Mouse (Mus musculus) intestine, postnatal 0 days (tissue): ENCODE measurements around the gene Trim72. TPM values are rescaled to one million over a fixed set of nuclear protein-coding genes. Genes with fewer than 3 reads are reported as not detected.

Source experiments
- ATAC-seq: fragments of 200-750 bp; cut with Nextera tagmentation; 2 replicates; pipeline ENCODE4 v1.8.0; 2017; ENCODE audit warnings: mild to moderate bottlenecking, moderate TSS enrichment, moderate library complexity
- H3K27ac ChIP-seq: fragments of 300-500 bp; sonication (generic); 2 replicates; pipeline ENCODE4 v1.5.1; 2014; ENCODE audit warnings: mild to moderate bottlenecking, low read depth, low read length, moderate library complexity
- H3K27me3 ChIP-seq: fragments of 300-500 bp; sonication (generic); replicated peaks from 2 replicates; pipeline ENCODE4 v1.6.1; 2014; ENCODE audit warnings: low read length, mixed read lengths; ENCODE audit not compliant: control insufficient read depth, insufficient read depth
- H3K36me3 ChIP-seq: fragments of 300-500 bp; sonication (generic); 2 replicates; pipeline ENCODE4 v1.6.1; 2014; ENCODE audit warnings: mild to moderate bottlenecking, moderate library complexity; ENCODE audit not compliant: control insufficient read depth, insufficient read depth
- H3K4me1 ChIP-seq: fragments of 300-500 bp; sonication (generic); replicated peaks from 2 replicates; pipeline ENCODE4 v1.6.1; 2014; ENCODE audit warnings: antibody characterized with exemption, low read length, mixed read lengths; ENCODE audit not compliant: control insufficient read depth, insufficient read depth
- H3K4me2 ChIP-seq: fragments of 300-500 bp; sonication (generic); replicated peaks from 2 replicates; pipeline ENCODE4 v1.6.1; 2014; ENCODE audit warnings: low read depth, mild to moderate bottlenecking, moderate library complexity
- H3K4me3 ChIP-seq: fragments of 300-500 bp; sonication (generic); 2 replicates; pipeline ENCODE4 v1.5.1; 2014; ENCODE audit warnings: low read depth, low read length
- H3K9ac ChIP-seq: fragments of 300-500 bp; sonication (generic); 2 replicates; pipeline ENCODE4 v1.6.1; 2014; ENCODE audit warnings: mild to moderate bottlenecking, low read depth, low read length
- H3K9me3 ChIP-seq: fragments of 300-500 bp; sonication (generic); 2 replicates; pipeline ENCODE4 v1.6.1; 2016; ENCODE audit warnings: mixed run types; ENCODE audit not compliant: control insufficient read depth
- CTCF ChIP-seq: sonication (generic); IDR thresholded peaks from 2 replicates; pipeline ENCODE4 v1.5.1; 2016; ENCODE audit warnings: low read depth, mild to moderate bottlenecking, control low read depth, antibody characterized with exemption, moderate library complexity
- WGBS: fragments of 180-500 bp; shearing (Covaris S2); extraction: QIAGEN DNeasy Blood & Tissue Kit; methylation state at CpG from one replicate; pipeline ENCODE4 v1.1.7; 2014; 5-methylcytosine and 5-hydroxymethylcytosine counted together
- polyA plus RNA-seq: library from polyadenylated mRNA; unstranded; fragments of >200 nt; fragmentation: Nextera tagmentation; extraction: Ambion mirVana; gene quantifications from 2 replicates; pipeline ENCODE4 v1.2.1, GENCODE M21; 2015

The Trim72 gene
- polyA plus RNA-seq, 1 experiment from 2014 or later = 0.47 TPM

DNA sequence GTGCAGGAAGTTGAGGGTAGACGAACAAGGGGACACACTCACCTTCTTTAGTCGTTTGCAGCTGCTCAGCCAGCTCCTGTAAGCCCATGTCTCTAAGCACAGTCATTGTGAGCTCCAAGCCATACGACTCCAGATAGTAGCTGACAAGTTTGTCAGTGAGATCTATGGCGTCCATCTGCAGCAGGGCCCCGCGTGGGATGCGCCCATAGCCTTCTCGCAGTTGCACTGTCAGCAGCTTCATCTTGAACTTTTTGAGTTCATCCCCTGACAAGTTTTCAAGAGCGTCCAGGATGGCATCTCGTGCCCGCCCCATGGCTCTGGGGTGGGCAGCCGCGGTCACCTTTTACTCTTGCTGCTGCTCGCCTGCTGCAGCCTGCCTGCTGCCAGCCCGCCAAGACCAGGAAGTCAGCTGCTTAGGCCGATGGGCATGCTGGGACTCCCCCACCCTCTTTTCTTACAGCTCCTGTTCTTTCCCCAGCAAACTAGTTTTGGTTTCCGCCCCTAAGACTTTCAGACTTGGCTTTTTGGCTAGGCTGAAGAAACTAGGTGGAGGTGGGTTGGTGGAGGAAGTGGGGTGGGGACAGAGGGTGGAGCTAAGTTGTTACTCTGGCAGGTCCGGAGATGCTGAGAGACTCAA lies 10.3 kb upstream of the Trim72 start, which contains the start of gene Pycard:
TSS of gene Pycard (minus strand) at position 527 of the 637 bp plus-strand sequence.
- Histone ChIP-seq H3K9me3 (no peaks in the 10 kb centered on the region), H3K27ac (peak within 1 kb of the TSS; percentile 87), H3K4me1 (no peaks in the 10 kb centered on the region), H3K4me2 (peak within 1 kb of the TSS; percentile 59), H3K9ac (peak within 1 kb of the TSS; percentile 42), H3K27me3 (no peaks in the 10 kb centered on the region), H3K36me3 (peaks cover 18% of the 10 kb centered on the region), H3K4me3 (peak within 1 kb of the TSS; percentile 31)
- TF ChIP-seq CTCF = no peak
- 4% methylated on average over 18 of the region's 18 CpGs for WGBS
- peak; percentile 69 for ATAC-seq

GRCm38 (mm10) chr7:127999436-127999835 lies 4.3 kb upstream of the Trim72 start:
- 38% methylated on average over 1 of the region's 1 CpGs for WGBS
- Histone ChIP-seq H3K36me3 (no peaks in the 10 kb centered on the region), H3K27me3 (no peaks in the 10 kb centered on the region), H3K27ac (no peak overlapping the region), H3K4me1 (peaks cover 11% of the 10 kb centered on the region), H3K4me2 (no peak overlapping the region), H3K9ac (no peak overlapping the region), H3K9me3 (no peaks in the 10 kb centered on the region), H3K4me3 (no peak overlapping the region)
- no peak for ATAC-seq
- TF ChIP-seq CTCF = no peak

DNA sequence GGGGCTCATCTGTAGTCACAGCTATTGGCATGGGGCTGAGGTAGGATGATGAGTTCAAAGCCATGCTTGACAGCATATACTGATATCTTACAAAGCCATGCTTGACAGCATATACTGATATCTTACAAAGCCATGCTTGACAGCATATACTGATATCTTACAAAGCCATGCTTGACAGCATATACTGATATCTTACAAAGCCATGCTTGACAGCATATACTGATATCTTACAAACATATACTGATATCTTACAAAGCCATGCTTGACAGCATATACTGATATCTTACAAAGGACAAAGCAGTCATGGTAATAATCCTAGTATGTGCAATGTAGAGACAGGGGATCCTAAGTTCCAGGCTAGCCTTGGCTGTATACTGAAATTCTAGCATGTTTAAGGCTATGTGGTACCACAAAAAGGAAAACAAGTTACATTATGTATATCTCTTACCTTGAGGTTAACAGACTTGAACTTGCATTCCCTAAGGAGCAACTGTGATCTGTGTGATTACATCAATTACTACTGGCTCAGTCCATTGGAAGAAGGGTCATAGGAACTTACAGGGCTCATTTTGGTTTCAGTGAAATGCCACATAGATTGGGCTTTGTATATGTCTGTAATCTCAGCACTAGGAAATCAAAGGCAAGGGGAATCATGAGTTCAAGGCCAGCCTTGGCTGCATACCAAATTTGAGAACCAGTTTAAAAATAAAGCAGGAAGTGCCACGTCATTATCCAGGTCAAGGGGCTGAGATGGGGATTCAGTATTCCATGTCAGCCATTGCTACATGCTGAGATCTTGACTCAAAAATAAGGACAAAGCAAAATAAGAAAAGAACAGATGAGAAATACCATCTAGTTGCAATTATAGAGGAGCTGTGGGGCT lies 3.4 kb upstream of the Trim72 start:
- WGBS = 33% methylated on average over 1 of the region's 1 CpGs

GRCm38 (mm10) chr7:128003098-128003497 lies 651 bp upstream of the Trim72 start:
- H3K27ac ChIP-seq = peak overlapping the region; percentile 91
- H3K36me3 ChIP-seq = no peaks in the 10 kb centered on the region
- H3K9ac ChIP-seq = no peak overlapping the region
- H3K4me3 ChIP-seq = no peak overlapping the region
- ATAC-seq = peak; percentile 67
- 43% methylated on average over 6 of the region's 6 CpGs for WGBS
- no peaks in the 10 kb centered on the region for H3K27me3 ChIP-seq
- TF ChIP-seq CTCF = no peak
- peaks cover 19% of the 10 kb centered on the region for H3K4me1 ChIP-seq
- peak overlapping the region; percentile 59; the same call in 1 of the 2 replicates for H3K4me2 ChIP-seq
- no peaks in the 10 kb centered on the region for H3K9me3 ChIP-seq

More for the DNA sequence above, 3.4 kb upstream of the Trim72 start:
- Histone ChIP-seq H3K36me3 (no peaks in the 10 kb centered on the region), H3K4me1 (peaks cover 16% of the 10 kb centered on the region), H3K27ac (no peak overlapping the region), H3K9me3 (no peaks in the 10 kb centered on the region), H3K4me3 (no peak overlapping the region), H3K27me3 (no peaks in the 10 kb centered on the region), H3K9ac (no peak overlapping the region), H3K4me2 (no peak overlapping the region)
- no peak for TF ChIP-seq CTCF
- ATAC-seq = no peak

GRCm38 (mm10) chr7:128004150-128004486 lies 369 bp downstream of the Trim72 start:
- WGBS = 48% methylated on average over 5 of the region's 5 CpGs
- Histone ChIP-seq H3K4me3 (peak overlapping the region; percentile 29), H3K27me3 (no peaks in the 10 kb centered on the region), H3K4me2 (peak overlapping the region; percentile 59), H3K9me3 (no peaks in the 10 kb centered on the region), H3K27ac (peak overlapping the region; percentile 91), H3K4me1 (peaks cover 19% of the 10 kb centered on the region), H3K36me3 (no peaks in the 10 kb centered on the region), H3K9ac (peak overlapping the region; percentile 47)
- ATAC-seq = no peak; the same call in 1 of the 2 replicates
- no peak for TF ChIP-seq CTCF

GRCm38 (mm10) chr7:128004487-128005362 lies 976 bp downstream of the Trim72 start:
- Histone ChIP-seq H3K4me2 (peak overlapping the region; percentile 59), H3K27me3 (no peaks in the 10 kb centered on the region), H3K9me3 (no peaks in the 10 kb centered on the region), H3K9ac (peak overlapping the region; percentile 47), H3K27ac (peak overlapping the region; percentile 91), H3K4me1 (peaks cover 19% of the 10 kb centered on the region), H3K4me3 (peak overlapping the region; percentile 29), H3K36me3 (no peaks in the 10 kb centered on the region)
- ATAC-seq = peak; percentile 80
- WGBS = 15% methylated on average over 35 of the region's 35 CpGs
- TF ChIP-seq CTCF = no peak
